In genomic region chr11:97279040-97279404, GRCm38 (mm10) we compare ENCODE assay signal across 8 mouse cellular contexts. TPM values are rescaled to one million over a fixed set of nuclear protein-coding genes. Genes with fewer than 3 reads are reported as not detected.
DNase-seq lines count a peak whose midpoint lies in the region; ATAC-seq and TF ChIP-seq lines count a peak whose summit lies in the region.

No protein-coding gene starts in this region.

- peaks cover 62% of the 10 kb centered on the region for H3K79me2 ChIP-seq in C2C12 (ENCODE audit: control insufficient read depth, insufficient read depth)

- H3K9ac ChIP-seq in forebrain, postnatal 0 days, result peak overlapping the region; percentile 98
- H3K9ac ChIP-seq in liver, embryonic 15.5 days, result peak overlapping the region; percentile 97

- peak overlapping the region; percentile 86 for H3K4me3 ChIP-seq in erythroblast, embryonic 14.5 days (replicated peaks)
- peak overlapping the region; percentile 89 for H3K4me3 ChIP-seq in C2C12 (ENCODE audit: insufficient read depth, poor library complexity, severe bottlenecking)
- peak overlapping the region; percentile 99 for H3K4me3 ChIP-seq in forebrain, postnatal 0 days (ENCODE audit: low read depth, low read length)
- peak overlapping the region; percentile 97 for H3K4me3 ChIP-seq in liver, embryonic 15.5 days (replicated peaks)

- H3K27ac ChIP-seq in forebrain, postnatal 0 days (ENCODE audit: low read depth, low read length), result peak overlapping the region; percentile 98
- peak overlapping the region; percentile 88 for H3K27ac ChIP-seq in liver, embryonic 15.5 days (replicated peaks)

- peaks cover 56% of the 10 kb centered on the region for H3K79me3 ChIP-seq in C2C12 (ENCODE audit: low read depth)

- no peak for TF ChIP-seq CTCF in C2C12 (IDR thresholded peaks at IDR 0.05; ENCODE audit: control insufficient read depth, insufficient read depth, insufficient read length)
- no peak for TF ChIP-seq CTCF in forebrain, postnatal 0 days (IDR thresholded peaks at IDR 0.05; ENCODE audit: low read depth)

- no peaks in the 10 kb centered on the region for H3K9me3 ChIP-seq in erythroblast, embryonic 14.5 days (ENCODE audit: control insufficient read depth, low read length)
- no peaks in the 10 kb centered on the region for H3K9me3 ChIP-seq in forebrain, postnatal 0 days (ENCODE audit: low read length)
- no peaks in the 10 kb centered on the region for H3K9me3 ChIP-seq in liver, embryonic 15.5 days (replicated peaks)

- H3ac ChIP-seq in C2C12 (ENCODE audit: control insufficient read depth, insufficient read length, low read depth), result peak overlapping the region; percentile 98

- no peaks in the 10 kb centered on the region for H3K27me3 ChIP-seq in erythroblast, embryonic 14.5 days (ENCODE audit: control insufficient read depth)
- H3K27me3 ChIP-seq in C2C12 (ENCODE audit: control insufficient read depth, insufficient read depth, insufficient read length), result no peaks in the 10 kb centered on the region
- H3K27me3 ChIP-seq in forebrain, postnatal 0 days (ENCODE audit: insufficient read depth, low read length), result no peaks in the 10 kb centered on the region
- H3K27me3 ChIP-seq in liver, embryonic 15.5 days, result no peaks in the 10 kb centered on the region; the same call in 1 of the 2 replicates

- no peak for DNase-seq in forebrain, postnatal 0 days
- DNase-seq in kidney, postnatal 4 days, result no peak

- 11% methylated on average over 11 of the region's 11 CpGs for WGBS in forebrain, postnatal 0 days
- whole genome bisulfite sequencing in liver, embryonic 15.5 days (ENCODE audit: insufficient replicate concordance), result 16% methylated on average over 11 of the region's 11 CpGs

- no peaks in the 10 kb centered on the region for H3K36me3 ChIP-seq in erythroblast, embryonic 14.5 days (ENCODE audit: control insufficient read depth)
- peaks cover 10% of the 10 kb centered on the region for H3K36me3 ChIP-seq in C2C12 (ENCODE audit: control insufficient read depth, insufficient read depth)
- H3K36me3 ChIP-seq in forebrain, postnatal 0 days (ENCODE audit: insufficient read depth), result no peaks in the 10 kb centered on the region
- H3K36me3 ChIP-seq in liver, embryonic 15.5 days (replicated peaks), result no peaks in the 10 kb centered on the region

- ATAC-seq in erythroblast, adult 5-6 weeks (replicated peaks; ENCODE audit: low FRiP score, poor library complexity, severe bottlenecking), result no peak
- no peak for ATAC-seq in forebrain, postnatal 0 days
- no peak for ATAC-seq in liver, embryonic 15.5 days (ENCODE audit: insufficient read depth)
- no peak; the same call in 1 of the 2 replicates for ATAC-seq in monocyte, adult 5-6 weeks (replicated peaks; ENCODE audit: insufficient number of reproducible peaks, low FRiP score, low TSS enrichment, poor library complexity, severe bottlenecking)
- no peak for ATAC-seq in frontal cortex, adult (ENCODE audit: low TSS enrichment)

- H3K4me2 ChIP-seq in forebrain, postnatal 0 days (ENCODE audit: low read depth), result peak overlapping the region; percentile 65
- H3K4me2 ChIP-seq in liver, embryonic 15.5 days, result peak overlapping the region; percentile 95

- H3K4me1 ChIP-seq in erythroblast, embryonic 14.5 days (ENCODE audit: control insufficient read depth), result peaks cover 31% of the 10 kb centered on the region
- H3K4me1 ChIP-seq in forebrain, postnatal 0 days (ENCODE audit: insufficient read depth), result peaks cover 8% of the 10 kb centered on the region; the same call in 1 of the 2 replicates
- H3K4me1 ChIP-seq in liver, embryonic 15.5 days (replicated peaks), result peaks cover 41% of the 10 kb centered on the region

TF ChIP-seq in C2C12, 6 proteins besides CTCF, POLR2A, EP300 and RAD21:
- TF ChIP-seq CEBPB (IDR thresholded peaks at IDR 0.05; ENCODE audit: low read depth) (no peak), MAX (IDR thresholded peaks at IDR 0.05) (no peak)

RNA-seq across cellular contexts. Expression of gene Npepps, which starts 1.4 kb away (rescaled TPM):
- polyA plus RNA-seq in erythroblast, embryonic 14.5 days (2012), result 1.5 and 2.9 TPM in 2 replicates
- total RNA-seq in erythroblast, adult 5-6 weeks (2015; ENCODE audit: low replicate concordance), result 18.1 and 21.7 TPM in 2 replicates
- 7.2 and 21.7 TPM in 2 replicates for total RNA-seq in erythroblast, adult 5-6 weeks (2017; ENCODE audit: low replicate concordance)
- polyA plus RNA-seq in C2C12 (2012; fragmentation: generic; extraction: Trizol), result 37.8 TPM
- 66.5 and 98.7 TPM in 2 replicates for total RNA-seq in forebrain, postnatal 0 days (2014; rRNA removed)
- 62.5 and 92.1 TPM in 2 replicates for polyA plus RNA-seq in forebrain, postnatal 0 days (2015; fragmentation: Nextera tagmentation; extraction: Ambion mirVana)
- 18.6 and 21.4 TPM in 2 replicates for polyA plus RNA-seq in liver, embryonic 15.5 days (2015; fragmentation: Nextera tagmentation; extraction: Ambion mirVana)
- total RNA-seq in monocyte, adult 5-6 weeks (2017), result 23.9 to 35.9 TPM (median 24.2 TPM) in 3 replicates

RNA-seq across cellular contexts. Expression of gene Mrpl45, which starts 36.5 kb away (rescaled TPM):
- polyA plus RNA-seq in erythroblast, embryonic 14.5 days (2012), result 0.43 and 0.55 TPM in 2 replicates
- total RNA-seq in erythroblast, adult 5-6 weeks (2015; ENCODE audit: low replicate concordance), result 3.6 and 7.3 TPM in 2 replicates
- 3.7 and 9.2 TPM in 2 replicates for total RNA-seq in erythroblast, adult 5-6 weeks (2017; ENCODE audit: low replicate concordance)
- 48.5 TPM for polyA plus RNA-seq in C2C12 (2012; fragmentation: generic; extraction: Trizol)
- 29.0 and 34.9 TPM in 2 replicates for total RNA-seq in forebrain, postnatal 0 days (2014; rRNA removed)
- polyA plus RNA-seq in forebrain, postnatal 0 days (2015; fragmentation: Nextera tagmentation; extraction: Ambion mirVana), result 33.3 and 37.7 TPM in 2 replicates
- 21.4 and 24.4 TPM in 2 replicates for polyA plus RNA-seq in liver, embryonic 15.5 days (2015; fragmentation: Nextera tagmentation; extraction: Ambion mirVana)
- total RNA-seq in monocyte, adult 5-6 weeks (2017), result 7.5 to 14.9 TPM (median 11.4 TPM) in 3 replicates

Comparison
In these comparisons a context has a peak if more than half of its experiments do, and no peak if none do; other contexts are left out.
1. RNA of gene Mrpl45, which starts 36.5 kb away (polyA plus RNA-seq): 48.5 TPM in C2C12 (single experiment), 33.3 to 37.7 TPM in forebrain, postnatal 0 days and 21.4 to 24.4 TPM in liver, embryonic 15.5 days; 0.43 to 0.55 TPM in erythroblast, embryonic 14.5 days; every median in the first group is over 10 times any median in the second.
2. Peak in every context shown above with its lines, with median percentiles within 50 percentile points of each other: H3K4me3 ChIP-seq.